Mouse (Mus musculus) heart, embryonic 16.5 days (tissue): ENCODE data around the gene Slc15a4. TPM values are rescaled to one million over a fixed set of nuclear protein-coding genes. Genes with fewer than 3 reads are reported as not detected.

ENCODE experiments used
- ATAC-seq: fragments of 200-750 bp; cut with Nextera tagmentation; replicated peaks from 2 replicates; pipeline ENCODE4 v1.8.0; 2017; ENCODE audit warnings: moderate number of reproducible peaks; ENCODE audit not compliant: insufficient read depth, low FRiP score; ENCODE audit errors: extremely low read depth
- H3K27ac ChIP-seq: fragments of 300-500 bp; sonication (generic); 2 replicates; pipeline ENCODE4 v1.5.1; 2014; ENCODE audit warnings: mild to moderate bottlenecking, low read length, control low read depth, moderate library complexity
- H3K27me3 ChIP-seq: fragments of 300-500 bp; sonication (generic); 2 replicates; pipeline ENCODE4 v1.6.1; 2014; ENCODE audit warnings: low read length, mixed read lengths; ENCODE audit not compliant: control insufficient read depth, insufficient read depth
- H3K36me3 ChIP-seq: fragments of 300-500 bp; sonication (generic); 2 replicates; pipeline ENCODE4 v1.6.1; 2014; ENCODE audit not compliant: control insufficient read depth, insufficient read depth
- H3K4me1 ChIP-seq: fragments of 300-500 bp; sonication (generic); 2 replicates; pipeline ENCODE4 v1.6.1; 2014; ENCODE audit warnings: low read length, mixed read lengths; ENCODE audit not compliant: control insufficient read depth, insufficient read depth
- H3K4me2 ChIP-seq: fragments of 300-500 bp; sonication (generic); 2 replicates; pipeline ENCODE4 v1.6.1; 2014; ENCODE audit warnings: low read depth, mild to moderate bottlenecking, control low read depth, low read length
- H3K4me3 ChIP-seq: fragments of 300-500 bp; sonication (generic); 2 replicates; pipeline ENCODE4 v1.5.1; 2014; ENCODE audit warnings: mild to moderate bottlenecking, control low read depth, low read length
- H3K9ac ChIP-seq: fragments of 300-500 bp; sonication (generic); 2 replicates; pipeline ENCODE4 v1.6.1; 2014; ENCODE audit warnings: low read length, control low read depth
- H3K9me3 ChIP-seq: fragments of 300-500 bp; sonication (generic); replicated peaks from 2 replicates; pipeline ENCODE4 v1.6.1; 2016; ENCODE audit warnings: low read length; ENCODE audit not compliant: control insufficient read depth
- WGBS: fragments of 180-500 bp; shearing (Covaris S2); extraction: QIAGEN DNeasy Blood & Tissue Kit; methylation state at CpG from one replicate; pipeline ENCODE4 v1.1.7; 2014; 5-methylcytosine and 5-hydroxymethylcytosine counted together
- polyA plus RNA-seq: library from polyadenylated mRNA; unstranded; fragments of >200 nt; fragmentation: Nextera tagmentation; extraction: Ambion mirVana; gene quantifications from 2 replicates; pipeline ENCODE4 v1.2.1, GENCODE M21; 2015

Gene Slc15a4
- polyA plus RNA-seq, 1 experiment from 2014 or later: 20.8 TPM

DNA sequence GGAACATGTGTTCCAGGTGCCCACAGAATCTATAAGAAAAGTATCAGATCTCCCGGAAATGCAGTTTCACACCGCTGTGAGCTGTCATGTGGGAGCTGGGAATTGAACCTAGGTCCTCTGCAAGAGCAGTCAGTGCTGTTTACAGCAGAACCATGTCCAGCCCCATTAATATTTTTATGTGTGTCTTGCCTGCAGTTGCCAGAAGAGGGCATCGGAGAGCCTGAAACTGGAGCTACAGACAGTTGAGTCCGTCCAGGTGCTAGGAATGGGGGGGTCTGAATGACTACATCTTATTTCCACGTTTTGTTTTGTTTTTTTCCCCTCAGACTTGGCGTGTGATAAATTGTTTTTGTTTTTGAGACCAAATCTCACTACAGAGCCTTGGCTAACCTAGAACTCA, 15.3 kb upstream of the Slc15a4 start:
- Histone ChIP-seq H3K4me3 (no peak overlapping the region), H3K36me3 (no peaks in the 10 kb centered on the region), H3K9ac (no peak overlapping the region), H3K27ac (no peak overlapping the region), H3K4me1 (no peaks in the 10 kb centered on the region), H3K27me3 (no peaks in the 10 kb centered on the region), H3K4me2 (no peak overlapping the region), H3K9me3 (peaks cover 12% of the 10 kb centered on the region)
- no peak for ATAC-seq
- 68% methylated on average over 6 of the region's 6 CpGs for WGBS

DNA sequence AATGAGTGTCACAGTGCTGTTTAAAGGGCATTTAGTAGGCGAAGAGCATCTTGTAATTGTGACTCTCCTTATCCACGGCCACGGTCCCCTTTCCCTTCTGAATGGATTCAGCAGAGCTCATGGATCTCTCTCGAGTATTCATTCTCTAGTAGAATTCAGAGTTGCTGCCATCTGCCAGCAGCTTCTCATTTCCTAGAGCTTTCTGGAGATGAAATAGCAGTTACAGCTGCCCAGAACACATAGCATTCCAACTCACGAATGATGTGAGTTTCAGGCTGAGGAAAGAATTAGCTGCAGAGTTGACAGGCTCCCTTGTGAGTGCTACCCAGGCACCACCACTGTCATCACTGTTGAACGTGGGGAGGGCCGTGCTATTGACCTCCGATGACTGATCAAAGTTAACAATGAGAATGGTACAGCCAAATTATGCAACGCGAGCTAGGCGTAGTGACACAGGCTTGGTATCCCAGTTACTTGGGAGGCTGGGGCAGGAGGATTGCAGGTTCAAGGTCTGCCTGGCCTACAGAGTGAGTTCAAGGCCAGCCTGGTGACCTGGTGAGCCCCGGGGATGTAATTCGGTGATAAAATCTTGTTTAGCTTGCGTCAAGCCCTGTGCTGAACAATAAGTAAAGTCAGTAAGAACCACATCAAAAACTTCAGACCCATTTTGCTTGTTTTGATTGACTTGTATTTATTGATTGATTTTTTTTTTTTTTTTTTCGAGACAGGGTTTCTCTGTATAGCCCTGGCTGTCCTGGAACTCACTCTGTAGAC, 8.7 kb upstream of the Slc15a4 start:
- Histone ChIP-seq H3K27ac (no peak overlapping the region), H3K4me2 (no peak overlapping the region), H3K27me3 (no peaks in the 10 kb centered on the region), H3K36me3 (no peaks in the 10 kb centered on the region), H3K4me3 (no peak overlapping the region), H3K4me1 (no peaks in the 10 kb centered on the region), H3K9me3 (peaks cover 16% of the 10 kb centered on the region), H3K9ac (no peak overlapping the region)
- no peak for ATAC-seq
- WGBS: 89% methylated on average over 15 of the region's 15 CpGs

DNA sequence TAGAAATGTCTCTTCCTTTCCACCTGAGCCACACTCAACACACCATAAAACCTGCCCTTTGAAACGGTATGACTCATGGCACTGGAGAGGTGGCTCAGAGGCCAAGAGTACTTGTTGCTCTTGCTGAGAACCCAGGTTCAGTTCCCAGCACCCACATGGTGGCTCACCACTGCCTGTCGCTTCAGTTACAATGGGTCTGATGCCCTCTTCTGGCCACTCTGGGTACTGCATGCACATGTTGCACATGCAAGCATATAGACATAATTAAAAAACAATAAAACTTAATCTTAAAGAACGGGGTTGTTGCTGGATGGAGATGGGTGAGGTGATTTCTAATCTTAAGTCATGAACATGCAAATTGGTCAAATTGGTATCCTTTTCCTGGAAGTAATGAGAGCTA, 7.7 kb upstream of the Slc15a4 start:
- H3K4me1 ChIP-seq: no peaks in the 10 kb centered on the region
- WGBS: 84% methylated on average over 3 of the region's 3 CpGs
- no peak for ATAC-seq
- H3K4me3 ChIP-seq: no peak overlapping the region
- H3K27me3 ChIP-seq: no peaks in the 10 kb centered on the region
- H3K9me3 ChIP-seq: peaks cover 16% of the 10 kb centered on the region
- no peaks in the 10 kb centered on the region for H3K36me3 ChIP-seq
- H3K27ac ChIP-seq: no peak overlapping the region
- H3K4me2 ChIP-seq: no peak overlapping the region
- no peak overlapping the region for H3K9ac ChIP-seq

DNA sequence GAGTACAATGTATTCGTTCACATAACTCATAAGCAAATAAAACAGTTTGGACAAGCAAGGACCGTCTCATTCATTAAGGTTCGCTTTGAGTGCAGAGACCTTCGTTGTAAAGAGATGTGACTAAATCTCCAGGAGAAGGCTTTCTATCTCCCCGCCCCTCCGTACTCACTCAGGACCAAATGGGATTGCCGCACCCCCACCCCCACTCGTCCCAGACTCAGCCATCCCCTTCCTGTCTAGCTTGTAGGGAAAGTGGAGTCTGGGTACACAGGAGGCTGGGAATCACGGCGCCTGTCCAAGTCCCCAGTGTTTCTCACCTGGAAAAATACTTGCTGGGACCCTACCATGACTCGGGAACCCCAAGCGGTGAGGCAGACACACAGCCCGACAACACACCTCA, 6.9 kb upstream of the Slc15a4 start:
- Histone ChIP-seq H3K36me3 (no peaks in the 10 kb centered on the region), H3K4me1 (no peaks in the 10 kb centered on the region), H3K9ac (no peak overlapping the region), H3K9me3 (peaks cover 16% of the 10 kb centered on the region), H3K4me2 (no peak overlapping the region), H3K27me3 (no peaks in the 10 kb centered on the region), H3K4me3 (no peak overlapping the region), H3K27ac (no peak overlapping the region)
- no peak for ATAC-seq
- WGBS: 87% methylated on average over 13 of the region's 13 CpGs

DNA sequence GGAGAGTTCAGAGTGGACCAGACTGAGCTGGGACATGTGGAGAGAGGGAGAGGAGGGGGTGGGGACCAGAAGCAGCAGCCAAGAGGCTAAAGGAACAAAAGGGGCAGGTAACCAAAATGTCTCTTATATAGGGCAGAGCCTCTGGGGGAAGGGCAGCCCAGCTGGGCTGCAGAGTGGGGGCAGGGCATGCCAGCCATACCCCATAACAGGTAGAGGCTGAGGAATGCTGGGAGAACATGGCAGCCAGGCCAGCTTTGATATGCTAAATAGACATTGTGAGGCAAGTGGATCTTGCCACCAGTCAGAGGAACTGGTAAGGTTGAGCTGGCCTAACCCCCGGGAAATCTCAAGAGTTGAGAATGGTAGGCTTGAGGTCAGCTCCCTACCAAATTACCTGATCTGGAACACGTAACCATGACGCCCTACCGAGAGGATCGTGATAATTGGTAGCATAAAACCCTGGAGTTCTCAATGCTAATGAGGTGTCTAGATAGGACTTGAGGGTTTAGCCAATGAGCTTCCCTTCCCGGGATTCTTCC, 6.4 kb upstream of the Slc15a4 start:
- no peaks in the 10 kb centered on the region for H3K27me3 ChIP-seq
- no peak overlapping the region for H3K4me3 ChIP-seq
- peaks cover 16% of the 10 kb centered on the region for H3K9me3 ChIP-seq
- ATAC-seq: no peak
- 73% methylated on average over 6 of the region's 6 CpGs for WGBS
- no peaks in the 10 kb centered on the region for H3K4me1 ChIP-seq
- H3K4me2 ChIP-seq: no peak overlapping the region
- H3K36me3 ChIP-seq: no peaks in the 10 kb centered on the region
- no peak overlapping the region for H3K9ac ChIP-seq
- H3K27ac ChIP-seq: no peak overlapping the region

DNA sequence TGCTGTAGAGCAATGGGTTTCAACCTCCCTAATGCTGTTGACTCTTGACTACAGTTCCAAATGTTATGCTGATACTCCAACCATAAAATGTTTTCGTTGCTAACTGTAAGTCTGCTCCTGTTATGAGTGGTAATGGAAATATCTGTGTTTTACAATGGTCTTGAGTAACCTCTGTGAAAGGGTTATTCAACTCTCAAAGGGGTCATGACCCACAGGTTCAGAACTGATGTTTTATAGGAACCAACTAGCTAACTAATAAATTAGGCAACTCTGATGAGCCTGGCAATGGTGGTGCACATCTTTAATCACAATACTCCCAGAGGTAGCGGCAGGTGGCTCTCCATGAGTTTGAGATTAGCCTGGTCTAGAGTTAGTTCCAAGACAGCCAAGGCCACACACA, 5.5 kb upstream of the Slc15a4 start:
- no peaks in the 10 kb centered on the region for H3K4me1 ChIP-seq
- no peak overlapping the region for H3K4me3 ChIP-seq
- H3K27me3 ChIP-seq: peaks cover 7% of the 10 kb centered on the region
- peaks cover 11% of the 10 kb centered on the region for H3K9me3 ChIP-seq
- H3K4me2 ChIP-seq: no peak overlapping the region
- ATAC-seq: no peak
- H3K9ac ChIP-seq: no peak overlapping the region
- 81% methylated on average over 2 of the region's 2 CpGs for WGBS
- H3K27ac ChIP-seq: no peak overlapping the region
- no peaks in the 10 kb centered on the region for H3K36me3 ChIP-seq

DNA sequence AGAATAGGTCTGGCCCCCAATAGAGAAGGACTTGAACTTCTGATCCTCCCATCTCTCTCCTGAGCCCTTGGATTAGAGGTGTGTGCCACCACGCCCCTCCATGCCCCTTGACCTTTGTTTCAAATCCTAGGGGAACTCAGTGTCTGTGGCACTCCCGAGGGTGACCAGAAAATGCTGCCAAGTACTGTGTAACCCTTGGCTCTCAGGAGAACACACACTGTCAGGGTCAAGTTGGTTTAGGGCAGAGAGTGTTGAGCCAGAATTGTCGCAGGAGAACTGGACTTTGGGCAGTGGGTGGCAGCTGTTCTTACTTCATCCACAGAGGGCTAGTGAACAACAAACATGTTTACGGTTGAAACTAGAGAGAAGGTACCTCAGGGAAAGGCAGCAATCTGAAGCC, 4.9 kb upstream of the Slc15a4 start:
- Histone ChIP-seq H3K27me3 (peaks cover 11% of the 10 kb centered on the region), H3K36me3 (no peaks in the 10 kb centered on the region), H3K4me2 (no peak overlapping the region), H3K9me3 (peaks cover 11% of the 10 kb centered on the region), H3K9ac (no peak overlapping the region), H3K4me1 (peaks cover 2% of the 10 kb centered on the region; the same call in 1 of the 2 replicates), H3K4me3 (no peak overlapping the region), H3K27ac (no peak overlapping the region)
- ATAC-seq: no peak
- 68% methylated on average over 4 of the region's 4 CpGs for WGBS

DNA sequence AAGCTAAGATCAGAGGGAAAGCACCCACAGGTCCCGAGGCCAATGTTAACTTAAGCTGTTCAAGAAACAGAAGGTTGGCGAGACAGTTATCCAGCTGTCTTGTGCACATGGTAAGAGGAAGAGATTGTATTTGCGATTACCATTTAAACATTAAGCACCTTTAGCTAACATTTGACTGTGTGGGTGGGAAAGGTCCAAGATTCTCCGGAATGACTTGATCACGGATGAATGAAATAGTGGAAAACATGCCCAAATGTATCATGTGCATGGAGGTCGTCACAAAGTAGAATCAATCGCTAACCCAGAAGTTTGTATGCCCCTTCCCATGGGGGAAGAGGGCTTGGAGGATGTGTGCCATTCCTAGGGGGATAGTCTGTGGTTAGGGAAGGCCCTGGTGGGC, 969 bp upstream of the Slc15a4 start:
- no peak overlapping the region for H3K9ac ChIP-seq
- H3K27ac ChIP-seq: no peak overlapping the region
- no peak for ATAC-seq
- peaks cover 28% of the 10 kb centered on the region for H3K27me3 ChIP-seq
- H3K36me3 ChIP-seq: no peaks in the 10 kb centered on the region
- no peak overlapping the region for H3K4me3 ChIP-seq
- no peak overlapping the region for H3K4me2 ChIP-seq
- H3K9me3 ChIP-seq: no peaks in the 10 kb centered on the region
- 80% methylated on average over 7 of the region's 7 CpGs for WGBS
- peaks cover 4% of the 10 kb centered on the region; the same call in 1 of the 2 replicates for H3K4me1 ChIP-seq

DNA sequence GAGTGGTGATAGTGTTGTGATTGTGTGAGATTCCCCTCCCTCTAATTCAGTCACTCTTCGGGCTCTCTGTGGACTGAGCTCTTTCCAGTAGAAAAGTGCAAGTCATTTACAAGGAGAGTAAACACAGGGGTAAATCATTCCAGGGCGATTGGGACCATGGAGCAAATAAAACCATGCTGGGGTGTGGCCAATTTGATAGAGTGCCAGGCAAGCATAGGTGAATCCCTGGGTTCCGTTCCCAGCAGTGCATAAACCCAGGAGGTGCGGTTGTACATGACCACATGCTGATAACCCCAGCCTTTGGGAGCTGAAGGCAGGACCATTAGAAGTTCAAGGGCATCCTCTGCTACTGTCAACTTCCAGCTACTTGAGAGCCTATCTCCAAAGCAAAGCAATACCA, 491 bp upstream of the Slc15a4 start:
- H3K4me2 ChIP-seq: no peak overlapping the region
- no peak for ATAC-seq
- no peaks in the 10 kb centered on the region for H3K36me3 ChIP-seq
- no peaks in the 10 kb centered on the region for H3K9me3 ChIP-seq
- 26% methylated on average over 4 of the region's 4 CpGs for WGBS
- H3K9ac ChIP-seq: no peak overlapping the region
- H3K4me1 ChIP-seq: peaks cover 4% of the 10 kb centered on the region; the same call in 1 of the 2 replicates
- H3K27ac ChIP-seq: no peak overlapping the region
- H3K4me3 ChIP-seq: no peak overlapping the region
- peaks cover 28% of the 10 kb centered on the region for H3K27me3 ChIP-seq
